Mouse (Mus musculus): Measurements from ENCODE around the gene Spata32.

GRCm38 (mm10) chr11:103263551-103263950, 45.3 kb upstream of the Spata32 start:
- no peak for TF ChIP-seq CTCF (IDR thresholded peaks at IDR 0.05; ENCODE audit: low read depth)
- no peak for TF ChIP-seq EP300 (IDR thresholded peaks at IDR 0.05; ENCODE audit: low read depth)

All from liver, postnatal 0 days (tissue).